ENCODE assay signal across 25 mouse cellular contexts in the genomic region with DNA sequence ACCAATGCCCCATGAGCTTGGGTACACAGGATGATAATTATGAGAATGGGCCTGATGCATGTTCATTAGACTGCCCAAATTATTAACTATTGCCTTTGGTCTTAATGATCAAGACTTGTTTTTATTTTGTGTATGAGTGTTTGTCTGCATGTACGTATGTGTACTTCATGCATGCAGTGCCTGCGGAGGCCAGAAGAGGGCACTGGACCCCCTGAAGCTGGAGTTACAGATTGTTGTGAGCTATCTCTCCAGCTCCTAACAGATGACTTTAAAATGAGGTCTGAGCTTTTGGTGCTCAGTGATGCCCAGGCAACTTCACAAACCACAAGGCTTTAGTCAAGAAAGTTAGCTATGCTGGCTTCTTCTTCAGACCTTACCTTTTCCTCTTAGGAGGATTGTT. TPM values are rescaled to one million over a fixed set of nuclear protein-coding genes. Genes with fewer than 3 reads are reported as not detected.
DNase-seq lines count a peak whose midpoint lies in the region; ATAC-seq and TF ChIP-seq lines count a peak whose summit lies in the region.
"Had no signal": no experiment of that assay in that cellular context is flagged by ENCODE, and none has a peak within 500 bp of the region (broad histone marks: within the 10 kb centered on the region; RNA-seq: fewer than 3 reads in every experiment).

No protein-coding gene starts in this region.

- H3K27me3 ChIP-seq in kidney, postnatal 0 days (ENCODE audit: insufficient read depth, low read length): no peaks in the 10 kb centered on the region
- no peaks in the 10 kb centered on the region for H3K27me3 ChIP-seq in kidney, embryonic 14.5 days (ENCODE audit: control insufficient read depth, insufficient read depth, low read length)
- H3K27me3 ChIP-seq in midbrain, postnatal 0 days (ENCODE audit: insufficient read depth, low read length): no peaks in the 10 kb centered on the region
- no peaks in the 10 kb centered on the region for H3K27me3 ChIP-seq in midbrain, embryonic 11.5 days (ENCODE audit: control insufficient read depth, insufficient read depth, low read length)
- no peaks in the 10 kb centered on the region for H3K27me3 ChIP-seq in MEL (ENCODE audit: control insufficient read depth in 1 of 2, insufficient read depth in 2 of 2, low read length in 2 of 2)
- H3K27me3 ChIP-seq in embryonic facial prominence, embryonic 10.5 days (replicated peaks; ENCODE audit: low read depth, poor library complexity, severe bottlenecking): no peaks in the 10 kb centered on the region
- H3K27me3 ChIP-seq: embryonic facial prominence, embryonic 12.5 days; kidney, embryonic 15.5 days; midbrain, embryonic 15.5 days; neural tube, embryonic 15.5 days had no signal

- no peaks in the 10 kb centered on the region for H3K4me1 ChIP-seq in kidney, postnatal 0 days (replicated peaks; ENCODE audit: insufficient read depth, low read length)
- H3K4me1 ChIP-seq in kidney, embryonic 14.5 days (ENCODE audit: control insufficient read depth, insufficient read depth, low read length): no peaks in the 10 kb centered on the region
- H3K4me1 ChIP-seq in midbrain, postnatal 0 days (ENCODE audit: insufficient read depth, low read length): no peaks in the 10 kb centered on the region
- H3K4me1 ChIP-seq in midbrain, embryonic 11.5 days (ENCODE audit: control insufficient read depth, insufficient read depth, low read length): no peaks in the 10 kb centered on the region
- H3K4me1 ChIP-seq in MEL (ENCODE audit: control insufficient read depth in 1 of 2, insufficient read depth in 2 of 2, low read length in 2 of 2): no peaks in the 10 kb centered on the region
- no peaks in the 10 kb centered on the region for H3K4me1 ChIP-seq in embryonic facial prominence, embryonic 10.5 days
- H3K4me1 ChIP-seq: embryonic facial prominence, embryonic 12.5 days; hindbrain, embryonic 13.5 days; kidney, embryonic 15.5 days; midbrain, embryonic 15.5 days; neural tube, embryonic 15.5 days had no signal

- H3K36me3 ChIP-seq in kidney, postnatal 0 days (ENCODE audit: insufficient read depth, low read length): no peaks in the 10 kb centered on the region
- H3K36me3 ChIP-seq in kidney, embryonic 14.5 days (ENCODE audit: control insufficient read depth, insufficient read depth, low read length): no peaks in the 10 kb centered on the region
- no peaks in the 10 kb centered on the region for H3K36me3 ChIP-seq in midbrain, postnatal 0 days (ENCODE audit: insufficient read depth, low read length)
- no peaks in the 10 kb centered on the region for H3K36me3 ChIP-seq in midbrain, embryonic 11.5 days (ENCODE audit: control insufficient read depth, insufficient read depth, low read length)
- no peaks in the 10 kb centered on the region for H3K36me3 ChIP-seq in MEL (ENCODE audit: control insufficient read depth in 1 of 2, insufficient read depth in 2 of 2, low read length in 2 of 2)
- no peaks in the 10 kb centered on the region for H3K36me3 ChIP-seq in embryonic facial prominence, embryonic 10.5 days (replicated peaks)
- H3K36me3 ChIP-seq: embryonic facial prominence, embryonic 12.5 days; hindbrain, embryonic 13.5 days; kidney, embryonic 15.5 days; midbrain, embryonic 15.5 days; neural tube, embryonic 15.5 days had no signal

- H3K4me3 ChIP-seq in kidney, postnatal 0 days (replicated peaks; ENCODE audit: low read depth, low read length): no peak overlapping the region
- no peak overlapping the region for H3K4me3 ChIP-seq in kidney, embryonic 14.5 days (ENCODE audit: low read length)
- H3K4me3 ChIP-seq in midbrain, postnatal 0 days (ENCODE audit: low read depth, low read length): no peak overlapping the region
- no peak overlapping the region for H3K4me3 ChIP-seq in midbrain, embryonic 11.5 days (ENCODE audit: low read depth, low read length)
- H3K4me3 ChIP-seq in MEL (ENCODE audit: control insufficient read depth in 1 of 2, insufficient read depth in 1 of 2, low read depth in 2 of 2, low read length in 2 of 2): no peak overlapping the region
- H3K4me3 ChIP-seq in embryonic facial prominence, embryonic 10.5 days: no peak overlapping the region
- H3K4me3 ChIP-seq: embryonic facial prominence, embryonic 12.5 days; erythroblast, embryonic 14.5 days; hindbrain, embryonic 13.5 days; kidney, embryonic 15.5 days; midbrain, embryonic 15.5 days; neural tube, embryonic 15.5 days had no signal

- H3K4me2 ChIP-seq in kidney, postnatal 0 days (ENCODE audit: low read length): no peak overlapping the region
- no peak overlapping the region for H3K4me2 ChIP-seq in kidney, embryonic 14.5 days (replicated peaks; ENCODE audit: low read depth, low read length)
- no peak overlapping the region for H3K4me2 ChIP-seq in midbrain, postnatal 0 days (ENCODE audit: low read depth, low read length, poor library complexity, severe bottlenecking)
- H3K4me2 ChIP-seq in midbrain, embryonic 11.5 days: no peak overlapping the region
- H3K4me2 ChIP-seq: embryonic facial prominence, embryonic 12.5 days; heart, embryonic 11.5 days; hindbrain, embryonic 13.5 days; kidney, embryonic 15.5 days; midbrain, embryonic 15.5 days; neural tube, embryonic 15.5 days had no signal

- ATAC-seq in kidney, postnatal 0 days (replicated peaks; ENCODE audit: low FRiP score, low read depth): no peak
- no peak for ATAC-seq in kidney, embryonic 14.5 days (ENCODE audit: low FRiP score, low TSS enrichment)
- ATAC-seq in midbrain, postnatal 0 days (ENCODE audit: low FRiP score): no peak
- no peak for ATAC-seq in midbrain, embryonic 11.5 days (ENCODE audit: low FRiP score)
- ATAC-seq: activated CD4-positive, CD25-positive, alpha-beta regulatory T cell, adult 4 months; forebrain, embryonic 14.5 days; midbrain, embryonic 15.5 days had no signal

- no peaks in the 10 kb centered on the region for H3K9me3 ChIP-seq in kidney, postnatal 0 days (replicated peaks; ENCODE audit: low read length)
- 0 out of 2 replicates have a peak, but pooled peaks cover 7% of the 10 kb centered on the region for H3K9me3 ChIP-seq in kidney, embryonic 14.5 days (ENCODE audit: control insufficient read depth, low read length)
- H3K9me3 ChIP-seq in midbrain, postnatal 0 days (ENCODE audit: low read length): no peaks in the 10 kb centered on the region
- H3K9me3 ChIP-seq in midbrain, embryonic 11.5 days (ENCODE audit: control insufficient read depth, low read length): no peaks in the 10 kb centered on the region; the same call in 1 of the 2 replicates
- no peaks in the 10 kb centered on the region for H3K9me3 ChIP-seq in MEL (replicated peaks; ENCODE audit: insufficient read depth, low read length)
- peaks cover 6% of the 10 kb centered on the region; the same call in 1 of the 2 replicates for H3K9me3 ChIP-seq in embryonic facial prominence, embryonic 10.5 days
- H3K9me3 ChIP-seq: embryonic facial prominence, embryonic 12.5 days; kidney, embryonic 15.5 days; midbrain, embryonic 15.5 days; neural tube, embryonic 15.5 days had no signal

- peak; percentile 34; the same call in 1 of the 2 replicates for TF ChIP-seq CTCF in kidney, postnatal 0 days (IDR thresholded peaks at IDR 0.05; ENCODE audit: low read depth)
- TF ChIP-seq CTCF in midbrain, postnatal 0 days (IDR thresholded peaks at IDR 0.05): peak; percentile 39
- peak; percentile 29 to 44 (median 31); a peak in 5 of 6 replicates for TF ChIP-seq CTCF in MEL (IDR thresholded peaks at IDR 0.05 in 2 of 3, conservative IDR thresholded peaks at IDR 0.05 in 1 of 3; ENCODE audit: control insufficient read depth in 1 of 3, insufficient read depth in 1 of 3, low read depth in 2 of 3, low read length in 3 of 3, poor library complexity in 1 of 3, severe bottlenecking in 1 of 3)

- DNase-seq in kidney, postnatal 0 days (ENCODE audit: low spot score): no peak
- no peak for DNase-seq in midbrain, postnatal 0 days (ENCODE audit: low spot score)
- no peak for DNase-seq in midbrain, embryonic 11.5 days (ENCODE audit: low spot score, missing footprints)
- DNase-seq in MEL (ENCODE audit: low read depth, low spot score): peak; percentile 14
- no peak for DNase-seq in embryonic facial prominence, embryonic 10.5 days (ENCODE audit: low spot score)
- DNase-seq in c-Kit-positive CD71-positive TER-119-positive erythroid progenitor cells, embryonic 14.5 days (ENCODE audit: low spot score): no peak
- DNase-seq: adrenal gland, postnatal 10 days; cerebellum, adult 9-11 months; gastrocnemius, postnatal 36 days; heart, postnatal 10 days; right cerebral cortex, postnatal 14 days; thymus, postnatal 14 days had no signal

- TF ChIP-seq POLR2A in MEL (IDR thresholded peaks at IDR 0.05; ENCODE audit: control insufficient read depth in 1 of 2, insufficient read depth in 1 of 2, low read depth in 1 of 2, low read length in 2 of 2, poor library complexity in 1 of 2): no peak

- no peaks in the 10 kb centered on the region for H3K79me2 ChIP-seq in MEL (ENCODE audit: control insufficient read depth, insufficient read depth, low read length, poor library complexity)

- peak; percentile 14 for TF ChIP-seq RAD21 in MEL (IDR thresholded peaks at IDR 0.05; ENCODE audit: low read depth, low read length)

- no peak overlapping the region for H3K9ac ChIP-seq in kidney, postnatal 0 days (ENCODE audit: low read depth, low read length)
- no peak overlapping the region for H3K9ac ChIP-seq in kidney, embryonic 14.5 days (ENCODE audit: low read depth, low read length)
- H3K9ac ChIP-seq in midbrain, postnatal 0 days (replicated peaks; ENCODE audit: low read length, poor library complexity, severe bottlenecking): no peak overlapping the region
- H3K9ac ChIP-seq in midbrain, embryonic 11.5 days (ENCODE audit: low read length): no peak overlapping the region
- no peak overlapping the region for H3K9ac ChIP-seq in MEL (ENCODE audit: control insufficient read depth, low read depth, low read length, poor library complexity, severe bottlenecking)
- H3K9ac ChIP-seq: embryonic facial prominence, embryonic 12.5 days; hindbrain, embryonic 13.5 days; kidney, embryonic 15.5 days; midbrain, embryonic 15.5 days; neural tube, embryonic 15.5 days had no signal

- 99% methylated on average over 2 of the region's 2 CpGs for WGBS in kidney, postnatal 0 days
- 97% methylated on average over 2 of the region's 2 CpGs for WGBS in kidney, embryonic 14.5 days
- WGBS in midbrain, postnatal 0 days: 95% methylated on average over 2 of the region's 2 CpGs
- 97% methylated on average over 2 of the region's 2 CpGs for WGBS in midbrain, embryonic 11.5 days
- 93% methylated on average over 2 of the region's 2 CpGs for WGBS in embryonic facial prominence, embryonic 10.5 days

- H3K27ac ChIP-seq in kidney, postnatal 0 days: no peak overlapping the region
- no peak overlapping the region for H3K27ac ChIP-seq in kidney, embryonic 14.5 days (ENCODE audit: low read depth, low read length)
- no peak overlapping the region for H3K27ac ChIP-seq in midbrain, postnatal 0 days (ENCODE audit: low read depth, low read length)
- no peak overlapping the region for H3K27ac ChIP-seq in midbrain, embryonic 11.5 days (ENCODE audit: low read depth, low read length)
- no peak overlapping the region for H3K27ac ChIP-seq in MEL (ENCODE audit: control insufficient read depth, low read depth, low read length)
- no peak overlapping the region for H3K27ac ChIP-seq in embryonic facial prominence, embryonic 10.5 days (replicated peaks)
- H3K27ac ChIP-seq: embryonic facial prominence, embryonic 12.5 days; hindbrain, embryonic 13.5 days; kidney, embryonic 15.5 days; midbrain, embryonic 15.5 days; neural tube, embryonic 15.5 days had no signal

- TF ChIP-seq EP300 in MEL (IDR thresholded peaks at IDR 0.05; ENCODE audit: low read depth in 1 of 2, low read length in 2 of 2): no peak

RNA-seq across cellular contexts. Expression of gene Kl, which starts 6.8 kb away (rescaled TPM):
- 65.5 and 79.5 TPM in 2 replicates for polyA plus RNA-seq in kidney, postnatal 0 days (2015; fragmentation: Nextera tagmentation; extraction: Ambion mirVana)
- polyA plus RNA-seq in kidney, embryonic 14.5 days (2014; fragmentation: Nextera tagmentation; extraction: Ambion mirVana): 0.30 and 2.2 TPM in 2 replicates
- total RNA-seq in midbrain, postnatal 0 days (2014; rRNA removed): 2.2 and 2.3 TPM in 2 replicates
- 0.41 and 0.48 TPM in 2 replicates for polyA plus RNA-seq in midbrain, postnatal 0 days (2015; fragmentation: Nextera tagmentation; extraction: Ambion mirVana)
- polyA plus RNA-seq in midbrain, embryonic 11.5 days (2014; fragmentation: Nextera tagmentation; extraction: Ambion mirVana): 0.23 and 0.34 TPM in 2 replicates
- not detected in 2 replicates for total RNA-seq in MEL (2012; rRNA removed)
- not detected for polyA plus RNA-seq in MEL (2012; ENCODE audit: insufficient read depth in 1 of 2, insufficient read length in 2 of 2, low read depth in 1 of 2, low replicate concordance in 2 of 2, missing spikeins in 1 of 2)
- 0.06 TPM in 1 of 2 replicates, not detected in the other for polyA plus RNA-seq in embryonic facial prominence, embryonic 10.5 days (2016; fragmentation: Nextera tagmentation; extraction: Ambion mirVana)
- total RNA-seq: liver, adult 2 months; megakaryocyte, adult 5-6 weeks had no signal
- polyA plus RNA-seq: erythroblast, embryonic 14.5 days; intestine, embryonic 14.5 days; liver, adult 2 months had no signal

Comparison
In these comparisons a context has a peak if more than half of its experiments do, and no peak if none do; other contexts are left out.
1. RNA of gene Kl, which starts 6.8 kb away (polyA plus RNA-seq): 65.5 to 79.5 TPM in kidney, postnatal 0 days; 0.30 to 2.2 TPM in kidney, embryonic 14.5 days, 0.41 to 0.48 TPM in midbrain, postnatal 0 days, 0.23 to 0.34 TPM in midbrain, embryonic 11.5 days, 0.06 TPM in embryonic facial prominence, embryonic 10.5 days and not detected in MEL; every median in the first group is over 10 times any median in the second.
2. Peak in every context shown above with its lines, with median percentiles within 50 percentile points of each other: CTCF ChIP-seq.